Mouse (Mus musculus): ENCODE results near the gene Fzd1. TPM values are rescaled to one million over a fixed set of nuclear protein-coding genes. Genes with fewer than 3 reads are reported as not detected.
A peak's percentile ranks its signal among the peaks of the same experiment; 100 is the strongest.

The Fzd1 gene
- total and polyA plus RNA-seq, 3 experiments: 0.05 TPM; not detected in 2

DNA sequence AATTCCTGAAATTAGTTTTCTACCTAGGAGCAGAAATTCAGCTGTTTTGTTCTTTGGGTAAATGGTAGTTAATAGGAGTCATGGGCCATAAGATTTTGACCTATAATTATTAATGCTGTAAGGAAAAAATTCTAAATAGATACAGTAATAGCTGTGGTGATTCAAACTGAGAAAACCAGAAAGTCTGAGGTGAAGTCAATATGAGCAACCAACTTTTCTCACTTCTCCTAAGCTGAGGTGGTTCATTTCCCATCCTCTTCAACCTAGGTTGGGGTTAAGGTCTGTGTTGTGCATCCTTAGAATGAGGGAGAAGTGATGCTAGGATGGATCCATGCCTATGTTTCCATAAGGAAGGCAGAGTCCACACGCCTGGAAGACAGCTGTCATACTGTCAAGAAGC lies 12.8 kb upstream of the Fzd1 start:
- Histone ChIP-seq H3K4me3 (ENCODE audit: low read depth, low read length) (no peak overlapping the region), H3K4me1 (ENCODE audit: insufficient read depth, low read depth, low read length) (no peaks in the 10 kb centered on the region), H3K9me3 (replicated peaks) (no peaks in the 10 kb centered on the region), H3K27me3 (ENCODE audit: insufficient read depth, low read length) (no peaks in the 10 kb centered on the region), H3K36me3 (replicated peaks) (no peaks in the 10 kb centered on the region)
- DNase-seq (ENCODE audit: low spot score) (no peak), ATAC-seq (ENCODE audit: extremely low read depth, insufficient number of reproducible peaks, low FRiP score, poor library complexity, severe bottlenecking) (no peak)
- no peak for TF ChIP-seq TAL1 (conservative IDR thresholded peaks at IDR 0.05; ENCODE audit: low read depth, low read length)
- no peak for TF ChIP-seq GATA1 (IDR thresholded peaks at IDR 0.05; ENCODE audit: borderline replicate concordance, low read length)
- no peak for TF ChIP-seq CTCF (IDR thresholded peaks at IDR 0.05; ENCODE audit: low read depth, low read length)
- TF ChIP-seq POLR2AphosphoS5 (IDR thresholded peaks at IDR 0.05; ENCODE audit: insufficient replicate concordance, low read depth, low read length): no peak
- TF ChIP-seq GATA2 (IDR thresholded peaks at IDR 0.05; ENCODE audit: borderline replicate concordance, low read depth, low read length): no peak

DNA sequence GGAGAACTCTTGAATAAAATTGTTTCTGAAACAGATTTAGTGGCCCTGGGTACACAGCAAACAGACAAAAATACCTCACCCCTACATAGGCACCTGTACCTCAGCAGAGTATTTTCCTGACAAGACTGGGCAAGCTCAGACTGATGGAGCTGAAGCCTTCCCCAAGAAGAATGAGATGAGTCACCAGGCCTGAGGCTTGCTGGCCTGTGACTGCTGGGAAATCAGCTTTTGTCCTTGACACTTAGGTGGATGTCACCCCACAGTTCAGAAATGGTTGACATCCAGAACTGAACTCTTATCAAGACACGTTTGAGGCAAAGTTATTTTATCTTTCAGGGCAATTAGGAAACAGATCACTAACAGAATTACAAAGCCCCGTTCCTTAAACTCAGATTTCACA lies 10.1 kb upstream of the Fzd1 start:
- DNase-seq (ENCODE audit: low spot score) (no peak), ATAC-seq (ENCODE audit: extremely low read depth, insufficient number of reproducible peaks, low FRiP score, poor library complexity, severe bottlenecking) (no peak)
- TF ChIP-seq CTCF (IDR thresholded peaks at IDR 0.05; ENCODE audit: low read depth, low read length) (no peak), GATA1 (IDR thresholded peaks at IDR 0.05; ENCODE audit: borderline replicate concordance, low read length) (no peak), TAL1 (conservative IDR thresholded peaks at IDR 0.05; ENCODE audit: low read depth, low read length) (no peak), GATA2 (IDR thresholded peaks at IDR 0.05; ENCODE audit: borderline replicate concordance, low read depth, low read length) (no peak)

DNA sequence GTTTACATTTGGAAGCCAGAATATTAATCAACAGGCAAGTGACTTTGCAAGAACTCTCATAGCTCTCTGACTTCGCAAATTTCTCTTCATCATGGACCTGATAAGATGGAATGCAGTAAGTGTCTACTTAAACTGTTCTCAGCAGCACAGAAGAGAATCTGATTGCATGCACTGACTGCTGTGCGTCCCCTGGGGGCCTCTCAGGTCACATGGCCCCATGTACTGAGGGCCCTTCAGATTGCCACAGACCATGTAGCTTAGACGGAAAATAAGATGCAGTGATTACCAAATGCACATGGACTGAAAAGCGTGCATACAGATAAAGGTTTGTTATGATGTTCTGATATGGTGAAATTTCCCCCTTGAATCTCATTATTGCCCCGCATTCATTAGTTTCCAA lies 8.9 kb upstream of the Fzd1 start:
- DNase-seq (ENCODE audit: low spot score): no peak
- no peaks in the 10 kb centered on the region for H3K36me3 ChIP-seq (replicated peaks)
- ATAC-seq (ENCODE audit: extremely low read depth, insufficient number of reproducible peaks, low FRiP score, poor library complexity, severe bottlenecking): no peak
- H3K9me3 ChIP-seq (replicated peaks): no peaks in the 10 kb centered on the region
- no peaks in the 10 kb centered on the region for H3K4me1 ChIP-seq (ENCODE audit: insufficient read depth, low read depth, low read length)
- H3K27me3 ChIP-seq (ENCODE audit: insufficient read depth, low read length): no peaks in the 10 kb centered on the region
- no peak overlapping the region for H3K4me3 ChIP-seq (ENCODE audit: low read depth, low read length)
- no peak for TF ChIP-seq POLR2AphosphoS5 (IDR thresholded peaks at IDR 0.05; ENCODE audit: insufficient replicate concordance, low read depth, low read length)
- TF ChIP-seq GATA1 (IDR thresholded peaks at IDR 0.05; ENCODE audit: borderline replicate concordance, low read length): no peak
- TF ChIP-seq CTCF (IDR thresholded peaks at IDR 0.05; ENCODE audit: low read depth, low read length): no peak
- no peak for TF ChIP-seq GATA2 (IDR thresholded peaks at IDR 0.05; ENCODE audit: borderline replicate concordance, low read depth, low read length)
- TF ChIP-seq TAL1 (conservative IDR thresholded peaks at IDR 0.05; ENCODE audit: low read depth, low read length): no peak

More for the DNA sequence above, 10.1 kb upstream of the Fzd1 start:
- no peaks in the 10 kb centered on the region for H3K9me3 ChIP-seq (replicated peaks)
- H3K4me1 ChIP-seq (ENCODE audit: insufficient read depth, low read depth, low read length): no peaks in the 10 kb centered on the region
- no peaks in the 10 kb centered on the region for H3K36me3 ChIP-seq (replicated peaks)
- no peak overlapping the region for H3K4me3 ChIP-seq (ENCODE audit: low read depth, low read length)
- no peaks in the 10 kb centered on the region for H3K27me3 ChIP-seq (ENCODE audit: insufficient read depth, low read length)

DNA sequence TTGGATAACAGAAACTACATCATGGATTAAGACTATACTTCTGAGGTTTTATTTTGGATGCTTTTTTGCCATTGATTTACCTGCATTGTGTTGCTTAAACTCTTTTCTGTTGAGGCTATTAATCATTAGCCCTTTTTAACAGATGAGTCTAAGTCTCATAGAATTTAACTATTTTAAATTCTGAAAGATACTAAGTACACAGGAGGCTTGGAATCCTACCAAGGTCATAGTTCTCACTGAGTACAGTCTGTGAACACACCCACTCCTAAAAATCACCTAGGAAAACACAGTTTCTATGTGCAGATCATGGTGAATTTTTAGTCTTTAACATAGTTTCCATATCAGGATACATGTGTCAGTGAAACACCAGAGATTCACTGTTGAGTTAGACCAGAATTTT lies 4.1 kb upstream of the Fzd1 start:
- no peak for ATAC-seq (ENCODE audit: extremely low read depth, insufficient number of reproducible peaks, low FRiP score, poor library complexity, severe bottlenecking)
- TF ChIP-seq GATA1 (IDR thresholded peaks at IDR 0.05; ENCODE audit: borderline replicate concordance, low read length) (no peak), POLR2AphosphoS5 (IDR thresholded peaks at IDR 0.05; ENCODE audit: insufficient replicate concordance, low read depth, low read length) (no peak)
- Histone ChIP-seq H3K4me1 (ENCODE audit: insufficient read depth, low read depth, low read length) (no peaks in the 10 kb centered on the region), H3K9me3 (replicated peaks) (peaks cover 12% of the 10 kb centered on the region), H3K4me3 (ENCODE audit: low read depth, low read length) (no peak overlapping the region), H3K36me3 (replicated peaks) (no peaks in the 10 kb centered on the region), H3K27me3 (ENCODE audit: insufficient read depth, low read length) (no peaks in the 10 kb centered on the region)
- no peak for DNase-seq (ENCODE audit: low spot score)

DNA sequence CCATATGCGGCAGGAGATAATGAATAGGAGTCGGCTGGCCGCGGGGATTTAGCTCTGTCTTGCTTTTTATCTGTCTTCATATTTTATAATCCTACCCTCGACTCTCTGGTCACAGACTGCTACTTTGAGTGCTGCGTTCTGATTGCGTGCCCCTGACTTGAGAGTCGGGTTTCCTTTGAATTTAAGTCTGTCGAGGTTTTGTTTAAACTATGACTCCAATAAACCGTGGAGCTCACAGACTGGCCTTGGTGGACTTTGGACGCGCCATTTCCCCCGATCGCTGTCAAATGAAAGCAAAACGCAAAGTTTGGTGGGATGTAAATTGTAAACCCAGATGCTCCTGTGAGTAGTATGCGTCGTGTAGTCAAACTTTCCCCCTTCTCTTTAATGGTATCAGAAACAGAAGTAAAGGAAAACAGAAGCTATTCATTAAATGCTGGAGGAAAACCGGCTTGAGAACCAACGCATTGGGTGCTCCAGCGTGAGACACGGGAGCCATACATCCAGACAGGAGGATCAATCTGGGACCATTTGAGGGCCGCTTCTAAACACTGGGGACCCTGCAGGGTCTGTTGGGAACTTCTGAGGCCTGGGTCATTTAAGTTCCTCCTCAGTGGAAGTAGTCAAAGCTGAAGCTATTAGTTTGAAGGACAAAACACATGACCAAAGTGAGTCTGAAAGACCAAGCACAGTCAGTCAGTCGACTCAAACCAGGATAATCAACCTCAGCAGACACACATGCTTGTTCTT lies 671 bp upstream of the Fzd1 start:
- no peak for DNase-seq (ENCODE audit: low spot score)
- ATAC-seq (ENCODE audit: extremely low read depth, insufficient number of reproducible peaks, low FRiP score, poor library complexity, severe bottlenecking): no peak

DNA sequence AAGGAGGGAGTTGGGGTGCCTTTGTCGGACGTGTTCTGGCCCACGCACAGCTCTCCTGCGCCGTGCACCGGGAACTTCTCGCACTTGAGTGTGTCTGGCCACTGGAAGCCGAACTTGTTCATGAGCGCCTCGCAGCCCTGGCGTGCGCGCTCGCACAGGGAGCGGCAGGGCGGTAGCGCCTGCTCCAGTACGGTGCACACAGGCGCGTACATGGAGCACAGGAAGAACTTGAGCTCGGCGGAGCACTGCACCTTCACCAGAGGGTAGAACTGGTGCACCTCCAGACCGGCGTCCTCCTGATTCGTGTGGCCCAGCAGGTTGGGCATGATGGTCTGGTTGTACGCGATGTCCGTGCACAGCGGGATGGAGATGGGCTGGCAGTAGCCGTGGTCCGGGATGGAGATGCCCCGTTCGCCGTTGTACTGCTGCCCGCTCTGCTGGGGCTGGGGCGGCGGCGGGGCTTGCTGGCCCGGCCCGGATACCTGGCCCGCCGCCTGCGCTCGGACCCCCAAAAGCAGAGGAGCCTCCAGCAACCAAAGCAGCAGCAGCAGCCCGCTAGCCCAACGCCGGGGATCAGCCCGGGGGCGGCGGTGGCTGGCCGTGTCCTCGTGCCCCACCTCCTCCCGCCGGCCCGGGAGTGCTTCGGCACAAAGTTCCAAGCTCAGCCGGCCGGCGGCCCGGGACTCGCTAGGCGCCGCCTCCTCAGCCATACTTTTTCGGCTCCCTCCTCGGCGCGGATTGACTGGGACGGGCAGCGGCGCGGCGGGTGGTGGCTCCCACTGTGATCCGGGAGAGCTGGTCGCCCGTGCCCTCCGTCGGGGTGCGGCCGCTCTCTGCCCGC lies 744 bp downstream of the Fzd1 start:
- H3K36me3 ChIP-seq (replicated peaks): no peaks in the 10 kb centered on the region
- H3K4me3 ChIP-seq (ENCODE audit: low read depth, low read length): peak overlapping the region; percentile 27; the same call in 1 of the 2 replicates
- no peaks in the 10 kb centered on the region; the same call in 1 of the 2 replicates for H3K4me1 ChIP-seq (ENCODE audit: insufficient read depth, low read depth, low read length)
- DNase-seq (ENCODE audit: low spot score) (no peak), ATAC-seq (ENCODE audit: extremely low read depth, insufficient number of reproducible peaks, low FRiP score, poor library complexity, severe bottlenecking) (no peak)
- peaks cover 25% of the 10 kb centered on the region for H3K9me3 ChIP-seq (replicated peaks)
- H3K27me3 ChIP-seq (ENCODE audit: insufficient read depth, low read length): peaks cover 2% of the 10 kb centered on the region; the same call in 1 of the 2 replicates
- TF ChIP-seq CTCF (IDR thresholded peaks at IDR 0.05; ENCODE audit: low read depth, low read length): no peak
- no peak for TF ChIP-seq TAL1 (conservative IDR thresholded peaks at IDR 0.05; ENCODE audit: low read depth, low read length)
- TF ChIP-seq POLR2AphosphoS5 (IDR thresholded peaks at IDR 0.05; ENCODE audit: insufficient replicate concordance, low read depth, low read length): no peak
- TF ChIP-seq GATA2 (IDR thresholded peaks at IDR 0.05; ENCODE audit: borderline replicate concordance, low read depth, low read length): no peak
- no peak for TF ChIP-seq GATA1 (IDR thresholded peaks at IDR 0.05; ENCODE audit: borderline replicate concordance, low read length)

More for the DNA sequence above, 671 bp upstream of the Fzd1 start:
- Histone ChIP-seq H3K36me3 (replicated peaks) (no peaks in the 10 kb centered on the region), H3K27me3 (ENCODE audit: insufficient read depth, low read length) (peaks cover 2% of the 10 kb centered on the region; the same call in 1 of the 2 replicates), H3K4me3 (ENCODE audit: low read depth, low read length) (no peak overlapping the region), H3K4me1 (ENCODE audit: insufficient read depth, low read depth, low read length) (no peaks in the 10 kb centered on the region; the same call in 1 of the 2 replicates), H3K9me3 (replicated peaks) (peaks cover 25% of the 10 kb centered on the region)
- TF ChIP-seq CTCF (IDR thresholded peaks at IDR 0.05; ENCODE audit: low read depth, low read length) (no peak), TAL1 (conservative IDR thresholded peaks at IDR 0.05; ENCODE audit: low read depth, low read length) (no peak), POLR2AphosphoS5 (IDR thresholded peaks at IDR 0.05; ENCODE audit: insufficient replicate concordance, low read depth, low read length) (no peak), GATA1 (IDR thresholded peaks at IDR 0.05; ENCODE audit: borderline replicate concordance, low read length) (no peak), GATA2 (IDR thresholded peaks at IDR 0.05; ENCODE audit: borderline replicate concordance, low read depth, low read length) (no peak)

All from G1E (cell line).